Mouse (Mus musculus) CD8-positive naive resting alpha-beta T cell, adult 57 days (primary cell): ENCODE data around the gene Tor2a. TPM values are rescaled to one million over a fixed set of nuclear protein-coding genes. Genes with fewer than 3 reads are reported as not detected.

Experiments used
- total RNA-seq: library from RNA; stranded (reverse); gene quantifications from one replicate; pipeline ENCODE4 v1.2.4, GENCODE M21; 2023

Tor2a gene
- total RNA-seq: 27.7 TPM

DNA sequence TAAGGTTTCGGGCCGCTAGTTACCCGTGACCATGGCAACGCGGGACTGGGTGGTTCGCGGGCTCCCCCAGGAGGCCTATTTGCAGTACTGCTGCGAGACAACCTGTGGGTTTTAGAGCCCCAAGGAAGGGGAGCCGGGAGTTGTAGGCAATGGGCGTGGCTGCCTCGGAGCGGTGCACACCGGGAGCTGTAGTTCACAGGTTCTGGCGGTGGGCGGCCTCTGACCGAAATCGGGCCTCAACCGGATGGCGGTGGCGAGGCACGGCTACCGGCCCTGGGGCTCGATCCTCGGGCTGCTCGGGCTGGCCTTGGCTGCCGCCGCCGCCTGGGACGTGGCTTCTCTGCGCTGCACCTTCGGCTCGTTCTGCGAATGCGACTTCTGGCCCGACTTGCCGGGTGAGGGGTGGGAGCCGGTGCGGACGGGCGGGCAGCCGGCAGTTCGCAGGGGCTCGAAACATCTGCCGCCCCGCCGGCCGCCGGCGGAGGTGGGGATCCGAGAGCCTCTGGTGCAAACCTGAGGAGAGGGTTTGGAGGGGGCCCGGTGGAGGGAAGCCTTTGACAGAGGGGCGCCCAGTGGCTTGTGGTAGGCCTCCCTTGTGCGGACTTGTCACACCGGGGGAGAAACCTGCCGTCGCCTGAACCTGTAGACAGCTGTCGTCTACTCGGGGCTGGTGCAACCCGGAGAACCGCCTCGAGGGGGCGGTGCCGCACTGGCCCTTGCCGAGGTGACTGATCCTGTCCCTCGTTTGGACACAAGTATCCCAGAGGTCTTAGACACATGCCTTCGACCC is at the start of gene Tor2a:
TSS of gene Tor2a (plus strand) at position 179 of the 790 bp plus-strand sequence.

DNA sequence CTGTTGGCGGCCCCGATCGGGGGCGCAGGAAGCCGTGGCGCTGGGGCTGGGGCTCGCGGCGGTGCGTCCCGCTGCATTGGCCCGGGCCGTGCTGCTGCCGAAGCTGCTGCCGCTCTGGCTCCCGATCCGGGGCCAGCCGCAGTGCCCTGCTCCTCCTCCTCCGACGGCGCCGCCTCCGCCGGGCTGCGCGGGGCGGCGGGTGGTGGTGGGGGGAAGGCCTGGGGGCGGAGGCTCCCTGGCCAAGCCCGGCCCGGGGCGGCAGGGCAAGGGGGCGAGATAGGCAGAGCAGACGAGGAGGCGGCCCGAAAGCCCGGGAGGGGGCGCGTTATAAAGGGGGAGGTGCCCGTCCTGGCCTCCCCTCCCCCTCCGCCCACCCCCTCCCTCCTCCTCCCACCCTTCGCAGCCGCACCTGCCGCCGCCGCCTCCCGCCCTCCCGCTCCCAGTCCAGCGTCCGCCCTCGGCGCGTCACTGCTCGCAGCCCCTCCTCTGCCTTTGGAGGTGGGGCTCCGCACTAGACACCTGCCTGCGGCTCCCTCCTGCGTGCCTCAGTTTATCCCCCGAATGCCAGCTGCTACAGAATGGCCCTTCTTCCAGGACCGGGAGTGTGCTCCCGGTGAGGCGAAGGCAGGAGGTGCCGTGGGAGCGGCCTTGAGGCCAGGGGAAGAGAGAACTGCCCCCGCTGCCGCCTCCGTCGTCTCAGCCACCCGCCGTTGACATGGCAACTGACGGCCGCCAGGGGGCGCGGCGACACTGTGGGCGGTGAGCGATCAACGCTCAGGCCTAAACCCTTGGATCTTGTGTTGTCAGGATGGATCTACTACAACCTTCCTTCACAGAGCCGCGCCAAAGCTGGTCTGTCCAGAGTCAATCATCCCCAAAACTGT is 43.9 kb upstream of the Tor2a start, which contains the start of gene Cdk9:
TSS of gene Cdk9 (minus strand) at position 143 of the 884 bp plus-strand sequence.

DNA sequence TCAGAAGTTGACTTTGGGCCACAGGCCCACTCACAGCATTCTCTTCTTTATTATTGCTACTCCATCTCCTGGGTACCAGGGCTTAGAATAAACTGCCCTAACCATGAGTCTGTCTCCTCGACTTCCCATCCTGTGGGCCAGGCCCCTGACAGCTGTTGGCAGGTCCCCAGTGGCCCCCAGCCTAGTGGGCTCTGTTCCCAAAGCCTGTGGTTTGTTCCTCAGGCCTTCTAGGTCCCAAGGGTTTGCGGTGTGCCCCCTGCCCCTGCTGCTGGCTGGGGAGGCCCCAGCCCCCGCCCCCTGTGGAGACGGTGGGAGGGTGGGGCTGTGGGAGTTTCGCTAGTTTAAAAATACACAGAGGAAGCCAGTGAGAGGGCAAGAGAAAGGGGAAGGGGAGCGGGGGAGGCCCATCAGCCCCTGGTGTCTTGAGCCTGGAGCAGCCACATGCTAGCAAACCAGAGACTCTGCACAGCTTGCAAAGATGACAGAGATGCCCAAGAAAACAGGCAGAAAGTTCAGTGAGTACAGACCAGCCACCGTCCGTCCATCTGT is 36.3 kb upstream of the Tor2a start, which contains the start of gene Sh2d3c:
TSS of gene Sh2d3c (plus strand) at position 375 of the 549 bp plus-strand sequence.

GRCm38 (mm10) chr2:32740916-32741272 is 16.1 kb upstream of the Tor2a start, which contains the start of gene 6330409D20Rik:
TSS of gene 6330409D20Rik (minus strand) at chr2:32741016.

DNA sequence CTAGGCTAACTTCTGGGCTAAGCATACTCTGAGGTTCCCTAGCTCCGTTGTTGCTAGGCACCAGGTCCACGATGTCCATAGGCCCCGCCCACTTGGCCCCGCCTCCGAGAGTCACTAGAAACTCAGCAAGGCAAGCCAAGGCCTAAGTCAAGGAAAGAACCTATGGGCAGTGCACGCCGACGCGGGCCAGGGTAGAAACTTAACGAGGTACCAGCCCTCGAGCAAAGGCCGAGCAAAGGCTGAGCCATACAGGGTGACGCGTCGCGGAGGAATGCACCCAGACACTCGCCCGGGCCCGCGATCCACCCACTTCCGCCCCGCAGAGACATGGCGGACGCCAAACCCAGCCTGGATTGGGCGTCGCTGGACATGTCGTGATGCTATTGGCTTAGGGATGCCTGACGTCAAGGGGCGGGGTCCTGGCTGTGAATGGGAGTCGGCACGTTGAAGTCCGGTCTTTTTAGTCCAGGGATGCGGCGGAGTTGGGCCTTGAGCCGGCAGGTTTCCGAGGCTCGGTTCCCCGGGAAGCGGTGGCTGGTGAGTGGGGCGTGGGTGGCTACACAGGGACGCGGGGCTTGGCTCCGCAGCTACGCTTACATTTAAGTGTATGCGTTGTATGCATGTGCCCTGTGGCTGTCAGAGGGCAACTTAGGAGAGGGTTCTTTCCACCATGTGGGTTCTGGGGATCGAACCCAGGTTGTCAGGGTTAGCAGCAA is 18.5 kb downstream of the Tor2a start, which contains the start of the genes Ttc16 and Ptrh1:
TSS of gene Ttc16 (minus strand) at position 275 of the 716 bp plus-strand sequence.
TSS of gene Ptrh1 (plus strand) at position 428 of the 716 bp plus-strand sequence.

GRCm38 (mm10) chr2:32784048-32784681 is 27.1 kb downstream of the Tor2a start, which contains the start of gene Cfap157:
TSS of gene Cfap157 (minus strand) at chr2:32784428.

Other genes starting within 250 kb of the Tor2a start
- gene Fam102a, start 221.9 kb upstream of the Tor2a start, total RNA-seq: 137 TPM
- gene Dpm2, start 186.4 kb upstream of the Tor2a start, total RNA-seq: 63.7 TPM
- gene Pip5kl1, start 182.4 kb upstream of the Tor2a start, total RNA-seq: 0.89 TPM
- gene 9430097D07Rik, start 181.6 kb upstream of the Tor2a start, total RNA-seq: not detected
- 21.0 TPM for gene St6galnac4, start 170.1 kb upstream of the Tor2a start, total RNA-seq
- gene St6galnac6, start 157.5 kb upstream of the Tor2a start, total RNA-seq: 2.3 TPM
- not detected for gene Ak1, start 135.5 kb upstream of the Tor2a start, total RNA-seq
- 19.8 TPM for gene Eng, start 110.6 kb upstream of the Tor2a start, total RNA-seq
- 28.2 TPM for gene Fpgs, start 53.1 kb upstream of the Tor2a start, total RNA-seq
- 99.3 TPM for gene Cdk9, start 44.2 kb upstream of the Tor2a start, total RNA-seq
- gene Sh2d3c, start 36.2 kb upstream of the Tor2a start, total RNA-seq: 102 TPM
- gene 6330409D20Rik, start 16.2 kb upstream of the Tor2a start, total RNA-seq: not detected
- not detected for gene Ttc16, start 18.4 kb downstream of the Tor2a start, total RNA-seq
- 3.4 TPM for gene Ptrh1, start 18.6 kb downstream of the Tor2a start, total RNA-seq
- gene Cfap157, start 27.2 kb downstream of the Tor2a start, total RNA-seq: not detected
- 0.86 TPM for gene Stxbp1, start 90.0 kb downstream of the Tor2a start, total RNA-seq
- 0.61 TPM for gene Fam129b, start 118.9 kb downstream of the Tor2a start, total RNA-seq
- 1,359 TPM for gene Rpl12, start 204.3 kb downstream of the Tor2a start, total RNA-seq
- 10.7 TPM for gene Lrsam1, start 204.4 kb downstream of the Tor2a start, total RNA-seq
- gene Slc2a8, start 224.8 kb downstream of the Tor2a start, total RNA-seq: 7.0 TPM